Mouse (Mus musculus) gastrocnemius, postnatal 4 days (tissue): ENCODE measurements at regions not wholly inside any gene's neighbourhood (a gene's known extent, or its start where the extent isn't known, plus 50 kb on each side); places are given as distances from the start of the nearest gene placed in this dataset.

ENCODE experiments used
- DNase-seq, 2 experiments: peaks; one replicate each; pipeline ENCODE4 v3.0.0; 2021 to 2022; ENCODE audit warnings: low spot score in 2 of 2, mixed read lengths in 2 of 2

- no peak for DNase-seq
Observed at GRCm38 (mm10) chr2:117021787-117022186, 99.4 kb upstream of the Spred1 start.

DNA sequence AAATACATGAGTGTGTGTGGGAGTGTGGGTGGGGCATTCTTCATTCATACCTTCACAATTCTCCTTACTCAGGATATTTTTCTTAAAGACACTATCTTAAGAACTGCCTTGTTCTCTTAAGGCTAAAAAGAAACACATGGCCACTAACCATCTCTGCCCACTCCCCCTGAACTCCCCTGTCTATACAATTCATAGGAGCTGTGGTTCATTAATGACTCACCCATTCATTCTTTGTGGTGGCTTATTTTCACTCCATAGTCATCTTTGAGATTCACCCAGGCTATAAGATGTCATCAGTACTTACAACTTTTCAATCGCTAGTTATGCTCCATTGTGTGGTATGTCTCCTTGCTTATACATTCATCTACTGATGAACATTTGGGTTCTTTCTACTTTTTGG, 97.7 kb upstream of the Spred1 start:
- no peak for DNase-seq

DNA sequence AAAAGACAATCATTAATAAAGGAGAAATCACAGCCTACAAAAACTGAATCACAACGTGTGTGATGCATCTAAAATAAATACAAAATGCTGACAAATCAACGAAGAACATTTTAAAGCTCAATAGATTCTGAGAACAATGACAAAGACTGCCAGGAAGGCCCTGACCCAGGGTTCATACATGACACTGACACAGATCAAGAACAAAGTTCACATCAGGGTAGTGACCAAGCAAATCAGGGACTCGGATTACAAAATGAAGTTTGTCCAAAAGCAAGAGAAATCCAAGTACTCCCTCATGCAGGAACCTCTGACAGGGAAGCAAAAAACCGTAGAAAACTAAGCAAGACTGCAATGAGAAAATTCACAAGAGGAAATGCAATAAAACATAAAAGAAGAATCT, 94.1 kb upstream of the Spred1 start:
- no peak for DNase-seq

DNA sequence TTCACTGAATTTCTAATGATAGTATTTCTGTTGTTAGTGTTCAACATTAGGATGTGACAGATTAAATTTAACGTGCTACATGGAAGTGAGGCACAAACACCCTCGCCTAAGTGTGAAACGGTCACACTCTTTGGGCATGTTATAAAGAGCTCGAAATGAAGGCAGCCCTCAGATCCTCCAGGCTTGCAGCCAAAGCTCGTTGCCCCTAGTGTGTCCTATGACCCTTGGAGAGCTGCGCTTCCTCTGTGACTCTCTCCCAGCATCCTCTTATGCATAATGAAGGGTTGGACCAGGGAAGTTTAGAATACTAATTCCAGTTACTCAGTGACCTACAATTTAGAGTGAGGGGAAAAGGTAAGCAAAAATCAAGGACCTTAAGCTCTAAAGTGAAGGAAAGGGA, 92.4 kb upstream of the Spred1 start:
- DNase-seq: no peak

- no peak for DNase-seq
Observed at GRCm38 (mm10) chr2:117036197-117036872, 84.8 kb upstream of the Spred1 start.

DNA sequence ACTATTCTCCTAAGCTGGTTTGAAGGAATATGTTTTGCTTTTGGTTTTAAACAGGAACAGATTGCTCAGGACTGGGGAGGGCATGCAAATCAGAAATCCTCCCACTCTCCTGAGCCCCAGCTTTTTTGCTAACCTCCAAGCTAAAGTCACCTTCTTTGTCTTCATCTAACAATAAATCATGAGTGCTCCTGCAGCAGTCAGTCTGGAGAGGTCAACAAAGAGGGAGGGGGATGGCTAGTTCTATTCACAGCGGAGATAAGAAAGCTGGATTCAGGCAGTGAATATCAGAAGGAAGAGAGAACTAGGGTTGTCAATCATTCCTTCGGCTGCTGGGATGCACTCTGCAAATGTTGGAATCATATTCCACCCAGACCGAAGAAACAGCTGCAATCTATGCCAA, 81.0 kb upstream of the Spred1 start:
- DNase-seq: no peak

DNA sequence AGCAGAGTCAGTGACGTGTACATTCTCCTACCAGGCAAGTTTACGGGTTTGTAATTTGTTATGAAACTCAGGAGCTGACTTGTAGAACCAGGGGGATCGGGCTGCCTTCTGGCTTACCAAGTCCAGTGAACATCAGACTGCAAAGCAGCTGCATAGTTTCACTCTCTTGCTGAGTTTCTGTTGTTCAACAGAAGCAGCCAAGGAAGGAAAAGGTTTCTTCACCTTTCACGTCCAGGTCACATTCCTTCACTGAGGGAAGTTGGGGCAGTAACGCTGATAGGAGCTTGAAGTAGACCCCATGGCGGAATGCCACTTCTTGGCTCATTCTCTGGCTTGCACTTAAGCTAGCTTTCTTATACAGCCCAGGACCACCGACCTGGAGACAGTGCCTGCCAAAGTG, 77.3 kb upstream of the Spred1 start:
- no peak for DNase-seq

GRCm38 (mm10) chr2:117048290-117048730, 72.9 kb upstream of the Spred1 start:
- DNase-seq: no peak

DNA sequence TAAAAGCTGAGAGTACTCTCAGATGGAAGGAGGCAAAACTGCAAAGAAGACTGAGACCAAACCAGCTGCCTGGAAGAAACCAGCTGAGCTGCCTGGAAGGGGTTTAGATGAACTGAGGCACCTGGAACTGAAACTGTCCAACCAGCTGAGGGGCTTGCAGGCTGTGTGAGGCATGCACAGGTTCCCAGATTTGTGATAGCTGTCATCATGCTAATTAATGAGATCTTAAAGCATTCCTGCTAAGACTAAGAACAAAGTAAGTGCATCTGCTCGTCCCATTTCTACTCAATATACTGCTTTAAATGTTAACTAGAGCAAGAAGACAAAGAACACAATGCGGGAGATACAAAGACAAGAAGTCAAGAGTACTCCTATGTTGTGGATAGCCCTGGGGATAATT, 71.1 kb upstream of the Spred1 start:
- no peak for DNase-seq

- DNase-seq: no peak
Observed at GRCm38 (mm10) chr2:117064126-117064525, 57.0 kb upstream of the Spred1 start.

DNA sequence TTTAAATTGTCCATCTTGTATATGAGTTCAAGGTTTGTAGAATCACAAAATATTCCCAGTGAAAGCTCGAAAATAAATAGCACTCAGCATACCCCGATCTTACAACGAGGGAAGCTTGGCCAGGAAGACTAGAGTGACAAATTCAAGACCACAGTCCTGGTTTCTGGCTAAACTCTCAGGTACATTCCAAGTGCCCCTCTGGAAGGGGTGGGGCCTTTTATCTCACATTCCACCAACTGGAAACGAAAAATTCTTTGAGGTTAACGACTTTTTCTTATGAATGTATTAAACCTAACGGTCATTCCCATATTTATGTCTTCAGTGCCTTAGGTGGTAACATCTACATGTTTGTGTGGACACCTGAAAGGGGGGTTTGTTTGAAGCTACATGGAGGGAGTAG, 50.8 kb upstream of the Spred1 start:
- no peak for DNase-seq

- no peak for DNase-seq
Observed at GRCm38 (mm10) chr2:117071098-117071497, 50.1 kb upstream of the Spred1 start.
